Mouse (Mus musculus): ENCODE results near the gene Cdh4.

GRCm38 (mm10) chr2:179722776-179723386, 280.6 kb downstream of the Cdh4 start:
- TF ChIP-seq POLR2A (IDR thresholded peaks at IDR 0.05; ENCODE audit: borderline replicate concordance, extremely low read depth, insufficient read depth, insufficient read length, poor library complexity, severe bottlenecking), result no peak
- TF ChIP-seq CTCF (IDR thresholded peaks at IDR 0.05; ENCODE audit: borderline replicate concordance, extremely low read depth, insufficient read depth, insufficient read length), result peak; percentile 67; the same call in 1 of the 2 replicates

Measured in brain, embryonic 14.5 days (tissue).